Mouse (Mus musculus) megakaryocyte, embryonic 14.5 days (primary cell): ENCODE measurements around the gene Gtse1.

Source experiments
- FLI1 ChIP-seq: IDR thresholded peaks from 2 replicates; pipeline ENCODE4 v1.6.1; 2012; ENCODE audit warnings: low read length, inconsistent platforms, mixed read lengths
- GATA1 ChIP-seq: IDR thresholded peaks from 3 replicates; pipeline ENCODE4 v1.6.1; 2012; ENCODE audit warnings: mixed read lengths, low read length, inconsistent platforms, borderline replicate concordance

GRCm38 (mm10) chr15:85826676-85827075 is 32.9 kb upstream of the Gtse1 start:
- TF ChIP-seq GATA1 (no peak), FLI1 (no peak)
